Mouse (Mus musculus) embryonic fibroblast, embryonic 13.5 days (primary cell): ENCODE data around the gene Lrrtm1.

ENCODE experiments used
- CTCF ChIP-seq: IDR thresholded peaks from 2 replicates; pipeline ENCODE4 v1.5.1; 2011; ENCODE audit warnings: mild to moderate bottlenecking, control low read depth, low read length, moderate library complexity, borderline replicate concordance; ENCODE audit not compliant: insufficient read depth
- POLR2A ChIP-seq: IDR thresholded peaks from 2 replicates; pipeline ENCODE4 v1.6.1; 2011; ENCODE audit warnings: low read depth, mild to moderate bottlenecking, control low read depth, low read length, moderate library complexity

DNA sequence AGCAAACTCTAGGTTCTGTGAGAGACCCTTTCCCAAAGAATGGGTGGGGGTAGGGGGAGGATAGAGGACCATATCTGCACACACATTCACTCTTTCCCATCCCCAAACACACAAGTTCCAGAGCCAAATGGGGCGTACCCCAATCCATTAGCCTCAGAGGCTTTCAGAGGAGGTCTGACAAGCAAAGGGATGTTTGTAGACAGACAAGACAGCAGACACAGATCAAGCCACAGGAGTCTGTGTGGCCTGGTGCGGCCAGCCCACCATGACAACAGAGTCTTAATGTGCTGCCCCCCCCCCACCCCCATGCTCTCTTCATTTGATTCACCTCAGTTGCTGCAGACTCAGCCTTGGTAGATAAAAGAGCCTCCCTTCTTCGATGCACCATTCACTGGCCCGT is 27.2 kb upstream of the Lrrtm1 start:
- TF ChIP-seq CTCF (no peak), POLR2A (no peak)
